Mouse (Mus musculus) left cerebral cortex, adult 18-20 months (tissue): Measurements from ENCODE around the gene Agpat4. TPM values are rescaled to one million over a fixed set of nuclear protein-coding genes. Genes with fewer than 3 reads are reported as not detected.
"Not testable (repeated sequence)": the region's sequence is repeated elsewhere in the genome, so short reads cannot be mapped to it uniquely, and the experiment has no call there.

ENCODE experiments used
- DNase-seq, 2 experiments: peaks; one replicate each; pipeline ENCODE4 v3.0.0; 2021 to 2022; ENCODE audit warnings: low spot score in 2 of 2, mixed read lengths in 1 of 2
- total RNA-seq, 2 experiments: library from RNA; stranded (reverse); gene quantifications; 2 replicates each; pipeline ENCODE4 v1.2.3; 2021

The Agpat4 gene
- total RNA-seq, 2 experiments from 2014 or later = 56.5 to 62.9 TPM

DNA sequence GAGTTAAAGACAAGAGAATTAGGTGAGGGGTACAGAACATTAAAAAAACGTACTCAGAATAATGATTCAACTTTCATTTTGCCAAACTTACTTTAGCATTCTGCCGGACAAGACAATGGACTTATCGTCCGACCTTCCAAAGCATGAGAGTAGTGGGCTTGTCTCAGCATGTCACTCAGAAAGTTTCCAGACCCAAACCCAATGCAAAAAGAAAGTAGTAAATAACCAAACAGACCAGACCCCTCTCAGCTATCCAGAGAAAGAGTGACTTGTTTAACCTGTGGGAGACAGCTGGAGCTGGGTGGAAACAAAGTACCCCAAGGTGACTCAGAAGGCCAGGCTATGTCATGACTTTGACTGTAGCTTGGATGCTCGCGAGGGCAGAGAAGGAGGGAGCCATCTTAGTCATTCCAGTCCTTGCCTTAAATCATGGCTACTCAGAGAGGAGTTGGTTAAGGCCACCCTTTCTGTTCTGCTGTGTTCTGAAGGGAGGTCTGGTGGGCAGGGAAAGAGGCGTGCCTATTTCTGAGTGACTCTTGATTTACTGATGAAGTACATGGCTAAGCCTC, 2.8 kb downstream of the Agpat4 start:
- no peak for DNase-seq

DNA sequence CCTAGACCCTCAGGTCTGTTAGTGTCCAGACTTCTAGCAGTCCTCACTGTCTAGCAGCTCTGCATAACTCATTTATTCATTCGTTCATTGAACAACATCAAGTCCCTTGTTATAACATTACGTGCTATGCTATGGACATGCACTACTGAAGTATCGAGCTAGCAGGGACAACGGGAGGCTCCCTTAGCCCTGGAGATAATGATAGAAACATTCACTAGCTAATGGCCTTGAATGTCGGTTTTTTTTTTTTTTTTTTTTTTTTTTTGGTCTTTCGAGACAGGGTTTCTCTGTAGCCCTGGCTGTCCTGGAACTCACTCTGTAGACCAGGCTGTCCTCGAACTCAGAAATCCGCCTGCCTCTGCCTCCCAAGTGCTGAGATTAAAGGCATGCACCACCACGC, 3.8 kb downstream of the Agpat4 start:
- DNase-seq = not testable (repeated sequence)

DNA sequence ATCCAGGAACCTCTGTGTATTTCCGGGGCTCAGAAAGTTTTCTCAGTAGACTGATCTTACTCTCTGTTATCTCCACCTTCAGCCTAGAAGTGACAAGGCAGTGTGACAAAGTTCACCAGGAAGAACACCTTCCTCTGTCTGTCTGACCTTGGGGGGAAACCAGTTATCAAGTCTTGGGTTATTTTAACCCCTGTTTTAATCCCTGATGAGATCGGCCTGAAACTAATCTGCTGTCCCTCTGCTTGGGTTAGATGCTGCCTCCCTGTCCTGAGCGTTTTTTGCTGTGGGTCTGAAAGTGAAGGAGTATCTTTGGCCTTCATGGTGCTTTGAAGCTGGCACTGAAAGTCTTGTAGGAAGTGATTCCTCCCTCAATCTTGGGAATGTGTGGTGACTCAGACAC, 4.7 kb downstream of the Agpat4 start:
- DNase-seq = no peak

DNA sequence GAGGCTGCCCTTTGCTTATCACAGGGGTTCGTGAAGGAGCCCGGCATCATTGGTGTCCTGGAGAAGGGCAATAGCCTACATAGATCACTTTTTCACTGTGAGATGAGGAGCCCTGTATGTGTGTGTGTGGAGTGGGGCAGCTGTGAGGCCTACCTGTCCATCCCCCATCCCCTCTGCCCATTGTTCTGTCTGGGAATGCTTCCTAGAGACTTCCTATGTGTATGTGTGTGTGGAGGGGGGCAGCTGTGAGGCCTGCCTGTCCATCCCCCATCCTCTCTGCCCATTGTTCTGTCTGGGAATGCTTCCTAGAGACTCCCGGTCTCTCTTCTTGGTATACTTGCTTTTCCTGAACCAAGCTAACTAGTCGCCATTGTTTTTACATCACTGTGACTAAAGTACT, 8.6 kb downstream of the Agpat4 start:
- DNase-seq = no peak

DNA sequence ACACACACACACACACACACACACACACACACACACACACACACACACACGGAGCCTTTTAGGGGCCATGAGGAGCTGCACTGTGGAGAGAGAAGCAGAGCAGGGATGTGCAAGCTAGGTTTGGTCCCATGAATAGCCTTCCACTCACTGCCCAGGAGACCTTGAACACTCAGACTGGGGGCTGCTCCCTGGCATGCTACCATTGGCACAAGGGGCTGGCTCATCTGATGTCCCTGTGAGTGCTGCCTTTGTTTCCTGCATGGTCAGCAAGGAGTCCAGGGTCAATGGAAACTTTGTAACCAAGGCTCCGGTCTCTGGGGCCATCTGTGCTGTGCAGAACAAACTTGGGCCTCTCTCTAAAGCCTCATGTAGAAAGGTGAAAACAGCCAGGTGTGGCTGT, 10.5 kb downstream of the Agpat4 start:
- DNase-seq = no peak

DNA sequence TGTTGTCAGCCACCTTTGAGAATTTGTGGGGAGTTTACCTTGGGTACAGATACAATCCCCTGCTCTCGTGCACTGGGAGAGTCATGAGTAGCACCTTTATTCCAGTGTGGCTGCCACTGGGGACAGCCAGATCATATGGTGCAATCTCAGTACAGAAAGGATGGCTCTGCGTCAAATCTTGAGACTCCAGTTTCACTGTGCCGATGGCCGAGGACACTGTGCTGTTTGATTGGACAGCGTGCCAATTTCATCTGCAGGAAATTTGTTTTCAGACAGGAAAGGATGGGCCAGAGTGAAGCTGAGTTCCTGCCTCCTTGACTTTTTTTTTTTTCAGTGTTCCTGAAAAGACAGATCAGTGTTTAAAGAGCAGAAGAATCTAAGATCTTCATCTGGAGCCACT, 12.7 kb downstream of the Agpat4 start:
- no peak for DNase-seq

DNA sequence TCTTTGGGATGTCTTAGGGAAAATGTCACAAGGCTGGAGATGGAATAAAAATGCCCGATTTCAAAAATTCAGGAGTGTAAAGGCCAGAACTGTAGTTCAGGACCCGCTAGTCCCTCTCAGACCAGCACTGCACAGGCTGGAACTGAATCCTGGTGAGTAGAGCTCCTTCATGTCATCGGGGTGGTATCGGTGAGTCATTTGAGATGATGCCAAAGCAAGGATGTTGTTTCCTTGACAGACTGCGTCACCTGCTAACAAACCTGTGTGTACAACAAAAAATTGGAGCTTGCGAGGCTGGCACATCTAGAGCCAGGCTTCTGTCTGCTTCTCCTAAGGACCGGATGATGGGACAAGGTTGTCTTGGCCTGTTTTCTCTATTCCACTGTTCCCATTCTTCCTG, 13.1 kb downstream of the Agpat4 start:
- no peak for DNase-seq

DNA sequence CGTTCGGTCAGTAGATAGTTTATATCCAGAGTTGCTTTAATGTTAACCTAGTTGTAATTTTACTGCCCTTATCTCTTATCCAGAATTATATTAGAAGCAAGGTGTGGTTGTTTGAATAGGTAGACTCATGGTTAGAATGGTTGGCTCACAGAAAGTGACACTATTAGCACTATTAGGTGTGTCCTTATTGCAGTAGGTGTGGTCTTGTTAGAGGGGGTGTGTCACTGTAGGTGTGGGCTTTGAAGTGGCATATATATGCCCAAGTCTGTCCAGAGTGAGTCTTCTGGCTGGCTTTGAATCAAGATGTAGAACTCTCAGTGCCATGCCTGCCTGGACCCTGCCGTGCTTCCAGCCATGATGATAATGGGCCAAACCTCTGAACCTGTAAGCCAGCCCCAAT, 14.4 kb downstream of the Agpat4 start:
- no peak for DNase-seq

DNA sequence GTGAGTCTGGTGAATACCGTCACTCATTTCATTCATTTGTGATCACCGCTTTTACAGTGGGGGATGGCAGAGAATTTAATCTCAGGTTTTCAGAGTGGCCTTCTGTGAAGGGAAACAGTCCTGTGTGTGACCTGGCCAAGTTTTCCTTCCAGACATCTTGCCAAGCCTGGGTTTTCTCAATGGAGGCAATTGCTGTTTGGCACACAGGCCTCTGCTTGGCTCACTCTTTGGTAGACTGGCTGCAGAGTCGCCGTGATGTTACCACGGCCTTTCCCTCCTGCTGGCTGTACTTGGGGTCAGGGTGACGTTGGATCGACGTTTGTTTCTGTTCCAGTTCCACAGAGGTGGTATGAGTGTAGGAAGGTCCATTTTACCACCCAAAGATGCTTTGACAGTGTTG, 15.5 kb downstream of the Agpat4 start:
- DNase-seq = no peak

DNA sequence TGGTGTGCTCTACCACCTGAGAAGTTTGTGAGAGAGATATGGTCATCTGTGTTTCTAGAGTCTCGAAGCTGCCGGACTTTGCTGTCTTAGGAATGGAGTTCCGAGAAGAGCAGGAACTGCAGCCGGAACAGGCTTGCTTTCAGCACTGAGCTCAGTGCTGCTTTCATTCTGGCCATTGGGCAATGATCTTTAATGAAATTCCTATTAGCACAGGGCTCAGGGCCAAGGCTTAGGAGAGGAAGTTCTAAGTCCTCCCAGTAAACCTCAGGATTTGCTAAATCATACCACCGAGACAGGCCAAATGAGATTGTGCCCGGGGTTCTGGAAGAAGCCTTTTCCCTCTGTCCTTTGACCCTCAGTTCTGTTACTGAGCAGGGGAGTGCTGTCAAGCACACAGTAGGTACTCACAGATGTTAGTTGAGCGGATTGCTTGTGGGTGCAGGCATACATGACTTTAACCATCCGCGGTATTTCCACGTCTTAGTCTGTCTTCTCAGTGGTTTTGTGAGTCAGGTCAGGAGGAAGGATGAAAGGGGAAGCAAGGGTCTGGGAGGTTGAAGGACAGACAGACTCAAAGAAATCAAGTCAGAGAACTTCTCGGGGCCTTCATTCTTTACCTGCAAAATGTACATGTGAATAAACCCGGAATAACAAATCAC, 16.6 kb downstream of the Agpat4 start:
- no peak for DNase-seq

DNA sequence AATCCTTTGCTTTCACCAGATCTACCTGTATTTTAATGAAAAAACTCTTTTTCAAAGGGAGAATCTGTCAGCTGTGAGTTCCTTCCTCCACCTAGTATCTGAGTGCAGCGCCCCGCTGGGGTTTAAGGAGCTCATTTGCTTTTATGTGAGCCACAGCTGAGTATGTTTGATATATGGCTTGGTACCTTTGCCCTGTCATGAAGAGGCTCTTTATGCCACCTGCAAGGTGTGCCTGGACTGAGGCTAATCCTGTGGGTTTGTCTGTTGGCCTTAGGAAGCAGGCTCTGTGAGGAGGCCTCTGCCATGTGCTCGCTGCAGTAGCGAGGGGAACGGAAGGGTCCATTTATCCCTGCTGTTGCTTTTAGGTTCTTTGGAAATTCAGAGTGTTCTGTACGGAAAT, 19.9 kb downstream of the Agpat4 start:
- no peak for DNase-seq

DNA sequence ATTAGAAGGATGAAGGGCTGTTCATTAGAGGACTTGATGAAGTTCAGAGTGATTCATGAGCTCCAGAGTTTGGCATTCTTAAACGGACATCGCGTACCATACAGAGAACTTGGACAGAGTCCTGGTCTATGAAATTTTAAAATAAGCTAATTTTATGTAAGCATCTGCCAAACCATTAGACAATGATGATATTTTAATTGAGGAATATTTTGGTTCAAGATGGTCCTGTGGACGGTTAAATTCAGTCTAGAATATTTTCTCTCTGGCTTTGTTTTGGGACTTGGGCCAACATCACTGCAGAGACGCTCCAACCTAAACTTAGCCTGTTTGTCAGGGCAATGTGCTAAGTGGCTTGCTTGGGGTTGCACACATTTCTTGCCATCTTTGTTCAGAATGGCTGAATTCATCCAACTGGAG, 25.5 kb downstream of the Agpat4 start:
- peak in 1 of 2 experiments; percentile 32 for DNase-seq

DNA sequence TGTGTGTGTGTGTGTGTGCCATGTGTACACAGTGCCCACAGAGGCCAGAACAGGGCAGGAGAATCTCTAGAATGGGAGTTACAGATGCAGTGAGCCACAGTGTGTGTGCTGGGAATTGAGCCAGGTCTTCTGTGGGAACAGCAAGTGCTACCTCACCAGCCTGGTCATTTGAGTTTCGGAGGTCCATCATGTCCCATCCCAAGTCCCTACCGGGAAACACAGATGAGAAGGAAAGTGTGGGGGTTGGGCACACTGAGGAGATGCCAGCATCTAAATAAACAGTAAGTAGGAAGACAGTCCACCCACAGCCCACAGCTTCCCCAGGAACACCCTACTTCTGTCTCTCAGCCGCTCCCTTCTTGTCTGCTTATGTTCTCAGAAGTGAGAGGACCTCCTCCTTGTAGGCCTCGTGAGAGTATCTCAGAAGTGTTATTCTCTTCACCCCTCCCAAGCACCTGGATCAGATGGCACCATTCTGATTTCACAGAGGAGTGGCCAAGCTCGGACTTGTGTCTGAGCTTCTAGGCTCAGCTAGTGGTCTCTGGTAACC, 27.7 kb downstream of the Agpat4 start:
- DNase-seq = peak; percentile 39 to 54

DNA sequence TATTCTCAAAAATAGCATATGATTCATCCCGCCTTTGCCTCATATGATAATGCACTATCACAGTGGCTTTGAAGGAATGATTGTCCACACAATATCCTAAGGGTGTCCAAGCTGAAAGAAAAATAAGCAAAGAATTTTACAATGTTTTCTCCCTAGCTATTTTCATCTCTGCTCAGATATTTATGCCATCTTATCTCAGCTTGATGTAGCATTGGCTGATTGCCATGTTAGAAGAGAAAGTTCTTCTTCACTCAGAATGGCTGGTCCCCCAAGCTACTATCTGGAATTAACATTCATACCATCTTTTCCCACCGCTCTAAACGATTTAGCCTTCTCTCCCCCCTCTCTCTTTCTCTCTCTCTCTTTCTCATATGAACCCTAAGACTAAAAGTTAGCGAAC, 29.3 kb downstream of the Agpat4 start:
- DNase-seq = no peak

DNA sequence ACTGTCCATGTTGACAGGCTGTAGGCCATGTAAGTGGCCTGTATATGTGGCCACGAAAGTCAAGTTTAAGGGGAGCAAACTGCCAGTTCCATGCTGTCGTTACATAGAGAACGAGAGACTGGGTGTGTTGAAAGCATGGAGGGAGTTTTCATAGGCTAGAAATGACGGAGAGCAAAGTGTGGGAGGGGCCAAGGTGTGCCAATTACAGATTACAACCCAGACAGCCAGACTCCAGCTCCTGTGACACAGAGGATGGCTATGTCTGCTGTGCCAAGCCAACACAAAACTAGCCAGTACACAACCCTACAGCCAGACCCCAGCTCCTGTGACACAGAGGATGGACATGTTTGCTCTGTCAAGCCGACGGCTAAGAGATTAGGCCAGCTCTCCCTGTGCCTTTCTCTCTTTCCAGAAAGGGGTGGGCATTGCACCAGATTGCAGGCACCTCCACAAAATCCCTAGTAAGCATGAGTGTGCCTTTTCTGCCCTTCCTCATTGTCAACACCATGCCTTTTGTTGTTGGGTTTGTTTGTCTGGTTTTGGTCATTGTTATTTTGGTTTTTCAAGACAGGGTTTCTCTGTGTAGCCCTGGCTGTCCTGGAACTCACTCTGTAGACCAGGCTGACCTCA, 30.8 kb downstream of the Agpat4 start:
- DNase-seq = no peak

DNA sequence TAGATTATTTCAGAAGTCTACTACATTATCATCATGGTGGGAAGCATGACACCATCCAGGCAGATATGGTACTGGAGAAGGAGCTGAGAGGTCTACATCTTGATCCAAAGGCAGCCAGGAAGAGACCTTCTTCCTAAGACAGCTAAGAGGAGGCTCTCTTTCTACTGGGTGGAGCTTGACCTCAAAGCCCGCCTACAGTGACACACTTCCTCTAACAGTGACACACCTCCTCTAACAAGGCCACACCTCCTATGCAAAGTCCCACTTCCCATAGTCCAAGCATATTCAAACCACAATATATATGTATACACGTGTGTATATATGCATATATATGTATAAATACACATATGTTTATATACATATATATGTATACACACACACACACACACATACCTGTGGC, 32.5 kb downstream of the Agpat4 start:
- DNase-seq = no peak

DNA sequence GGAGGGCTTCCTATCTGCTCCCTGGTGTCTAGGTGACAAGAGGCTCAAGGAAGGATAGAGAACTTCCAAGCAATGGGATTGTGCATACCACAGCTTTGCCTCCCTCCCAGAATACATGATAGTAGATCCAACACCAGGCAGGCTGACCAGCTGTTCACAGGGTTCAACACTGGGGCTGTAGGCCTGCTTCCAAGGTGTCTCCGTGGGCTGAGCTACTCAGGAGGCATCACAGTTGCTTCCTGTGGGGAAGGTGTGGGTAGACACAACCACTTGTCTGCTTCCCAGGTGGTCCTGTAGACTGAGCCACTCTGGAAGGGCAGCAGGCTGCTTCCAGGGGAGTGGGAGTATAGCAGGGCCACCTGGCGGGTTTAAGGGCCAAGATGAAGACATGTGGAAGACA, 35.8 kb downstream of the Agpat4 start:
- DNase-seq = no peak

DNA sequence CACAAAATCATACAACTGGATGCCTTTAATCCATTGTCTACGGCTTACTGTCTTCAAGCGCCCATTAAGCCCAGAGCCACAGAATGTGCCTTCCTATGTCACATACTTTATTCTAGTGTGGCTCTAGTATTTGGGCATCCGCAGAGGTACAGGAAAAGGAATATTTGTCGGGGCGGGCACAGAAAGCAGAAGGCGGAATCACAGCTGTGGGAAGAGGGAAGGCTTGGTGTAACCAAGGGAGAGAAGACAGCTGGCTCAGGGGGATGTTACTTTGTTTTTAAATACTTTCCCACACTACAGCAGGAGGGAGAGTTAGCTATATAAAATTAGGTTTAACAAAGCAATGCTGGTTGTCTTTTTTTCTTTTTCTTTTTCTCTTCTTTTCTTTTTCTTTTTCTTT, 36.7 kb downstream of the Agpat4 start:
- peak; percentile 59 to 62 for DNase-seq

DNA sequence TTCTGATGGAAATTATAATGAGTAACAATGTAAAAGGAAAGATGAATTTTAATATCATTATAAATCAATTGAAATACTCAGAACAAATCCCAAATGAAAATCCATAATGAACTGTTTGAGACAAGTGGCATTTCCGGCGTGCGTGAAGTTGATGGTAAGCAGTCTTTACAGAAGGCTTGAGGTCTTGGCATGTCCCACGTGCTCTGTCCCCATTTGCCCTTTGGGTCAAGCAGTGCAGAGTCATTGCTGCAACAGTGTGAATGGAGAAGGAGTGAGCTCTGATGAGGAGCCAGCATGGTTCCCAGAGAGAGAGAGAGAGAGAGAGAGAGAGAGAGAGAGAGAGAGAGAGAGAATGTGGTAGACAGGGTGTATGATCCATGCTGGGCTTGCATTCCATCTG, 37.4 kb downstream of the Agpat4 start:
- no peak for DNase-seq

DNA sequence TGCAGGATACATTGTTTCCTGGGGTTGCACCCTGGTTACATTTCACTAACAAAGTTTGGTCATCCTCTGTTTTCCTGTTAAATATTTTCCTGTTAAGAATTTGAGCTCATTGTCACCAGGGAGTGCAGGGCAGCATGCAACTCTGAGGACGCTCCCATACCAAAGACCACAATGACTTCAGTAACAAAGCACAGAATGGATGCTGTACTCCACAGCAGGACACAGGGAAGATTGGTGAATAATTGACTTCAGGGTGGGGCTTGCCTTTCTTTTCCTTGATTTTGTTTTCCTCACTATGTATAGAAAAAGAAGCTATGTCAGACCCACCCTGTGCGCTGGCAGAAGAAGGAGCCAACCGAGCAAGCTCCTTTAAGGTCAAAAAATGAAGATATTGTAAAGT, 38.2 kb downstream of the Agpat4 start:
- DNase-seq = no peak

DNA sequence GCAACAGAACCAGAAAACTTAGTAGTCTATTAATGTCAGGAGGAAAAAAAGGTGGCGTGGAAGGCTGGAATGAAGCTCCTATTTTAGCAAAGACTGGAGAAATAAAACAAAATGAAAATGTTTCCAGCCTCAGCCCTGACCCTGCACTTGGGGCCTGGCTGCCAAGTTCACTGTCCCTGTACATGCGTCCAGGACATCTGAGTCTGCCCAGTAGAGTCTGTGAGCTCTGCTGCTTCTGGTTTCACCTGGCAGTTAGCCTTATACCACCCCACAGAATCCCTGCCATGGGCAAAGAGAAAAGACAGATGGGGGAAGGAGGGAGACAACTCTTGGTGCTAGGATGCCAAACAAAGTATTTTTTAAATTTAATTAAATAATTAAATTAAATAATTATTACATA, 38.7 kb downstream of the Agpat4 start:
- no peak for DNase-seq

DNA sequence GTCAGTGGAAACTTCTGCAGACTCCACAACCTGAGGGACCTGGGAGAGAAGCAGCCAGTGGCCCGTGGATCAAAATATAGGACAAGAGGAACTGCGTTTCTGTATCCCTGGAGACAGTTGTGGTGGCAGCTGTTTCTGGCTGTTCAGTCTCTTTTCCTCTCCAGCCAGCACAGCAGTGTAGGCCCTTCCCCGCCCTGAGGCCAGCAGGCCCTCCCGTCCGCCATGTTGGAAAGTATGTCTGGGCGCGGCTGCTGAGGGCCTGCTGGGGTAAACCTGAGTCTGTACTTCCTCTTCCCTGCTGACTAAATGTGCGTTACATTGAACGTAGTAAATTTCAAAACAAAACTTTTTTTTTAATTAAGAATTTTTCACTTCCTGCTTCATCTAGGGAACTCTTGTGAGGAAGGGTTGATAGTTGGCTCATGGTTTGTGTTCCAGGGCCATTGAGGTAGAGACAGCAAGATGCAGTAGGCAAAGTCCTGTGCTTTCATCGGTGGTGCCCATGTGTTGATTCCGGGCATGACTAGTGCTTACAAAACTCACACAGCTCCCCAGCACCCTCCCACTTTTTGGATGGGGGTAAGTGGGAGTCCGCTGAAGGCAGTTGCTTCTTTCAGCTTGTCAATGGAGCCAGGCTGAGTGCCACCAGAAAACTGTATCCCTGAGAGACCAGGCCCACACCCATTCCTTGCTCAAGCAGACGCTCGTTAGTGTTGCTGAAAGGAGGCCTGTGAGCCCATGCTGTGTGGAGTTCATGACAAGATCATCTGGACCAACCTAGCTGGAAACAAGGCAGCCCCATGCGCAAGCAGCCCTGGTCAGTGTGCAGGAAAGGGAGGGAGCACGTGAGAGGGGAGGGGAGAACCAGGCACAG, 40.9 kb downstream of the Agpat4 start:
- no peak for DNase-seq
